ENCODE assay signal across 31 mouse cellular contexts in genomic region chr11:4576090-4576732, GRCm38 (mm10). TPM values are rescaled to one million over a fixed set of nuclear protein-coding genes. Genes with fewer than 3 reads are reported as not detected.
DNase-seq lines count a peak whose midpoint lies in the region; ATAC-seq and TF ChIP-seq lines count a peak whose summit lies in the region.
"Not testable (repeated sequence)": the region's sequence is repeated elsewhere in the genome, so short reads cannot be mapped to it uniquely, and the experiment has no call there.
"Had no signal": no experiment of that assay in that cellular context is flagged by ENCODE, and none has a peak within 500 bp of the region (broad histone marks: within the 10 kb centered on the region; RNA-seq: fewer than 3 reads in every experiment).

No protein-coding gene starts in this region.

- H3K9ac ChIP-seq in liver, embryonic 11.5 days (ENCODE audit: low read depth, low read length); liver, postnatal 0 days (replicated peaks): not testable (repeated sequence)
- peak overlapping the region; percentile 47 for H3K9ac ChIP-seq in liver, embryonic 14.5 days (replicated peaks)

- H3K4me2 ChIP-seq in liver, embryonic 11.5 days: peak overlapping the region; percentile 16
- H3K4me2 ChIP-seq in liver, embryonic 14.5 days (ENCODE audit: low read depth): peak overlapping the region; percentile 73
- H3K4me2 ChIP-seq in liver, postnatal 0 days (ENCODE audit: low read depth, low read length): 0 out of 2 replicates have a peak overlapping the region, but pooled peaks have one; percentile 37

- H3K27me3 ChIP-seq in liver, embryonic 11.5 days (replicated peaks; ENCODE audit: control insufficient read depth, insufficient read depth, low read length); liver, embryonic 14.5 days (ENCODE audit: control insufficient read depth, insufficient read depth, low read length); liver, postnatal 0 days (ENCODE audit: insufficient read depth, low read length): not testable (repeated sequence)

- peak; percentile 80 for TF ChIP-seq EP300 in liver, embryonic 14.5 days (IDR thresholded peaks at IDR 0.05; ENCODE audit: low read depth)
- peak; percentile 76 for TF ChIP-seq EP300 in liver, postnatal 0 days (IDR thresholded peaks at IDR 0.05; ENCODE audit: low read depth)

- peak overlapping the region; percentile 59; the same call in 1 of the 2 replicates for H3K27ac ChIP-seq in liver, embryonic 11.5 days (ENCODE audit: low read depth, low read length)
- peak overlapping the region; percentile 91 for H3K27ac ChIP-seq in liver, embryonic 14.5 days
- H3K27ac ChIP-seq in liver, postnatal 0 days (ENCODE audit: low read depth): peak overlapping the region; percentile 64

- 34% methylated on average over 2 of the region's 2 CpGs for WGBS in liver, embryonic 11.5 days
- 13% methylated on average over 2 of the region's 2 CpGs for WGBS in liver, embryonic 14.5 days (ENCODE audit: insufficient replicate concordance)
- WGBS in liver, postnatal 0 days (ENCODE audit: insufficient replicate concordance): 53% methylated on average over 2 of the region's 2 CpGs

- H3K9me3 ChIP-seq in liver, embryonic 11.5 days (ENCODE audit: control insufficient read depth, low read length); liver, embryonic 14.5 days (ENCODE audit: control insufficient read depth, low read length); liver, postnatal 0 days (ENCODE audit: low read length): not testable (repeated sequence)

- not testable (repeated sequence) for H3K4me3 ChIP-seq in liver, embryonic 11.5 days (ENCODE audit: low read depth, low read length); liver, postnatal 0 days (ENCODE audit: low read depth, low read length)
- H3K4me3 ChIP-seq in liver, embryonic 14.5 days (ENCODE audit: insufficient read depth in 1 of 2, low read depth in 2 of 2, low read length in 2 of 2): peak overlapping the region in 1 of 2 experiments; percentile 36; a peak in 2 of 4 replicates

- not testable (repeated sequence) for H3K36me3 ChIP-seq in liver, embryonic 11.5 days (ENCODE audit: control insufficient read depth, insufficient read depth, low read length); liver, embryonic 14.5 days (replicated peaks; ENCODE audit: control insufficient read depth, insufficient read depth, low read depth); liver, postnatal 0 days (replicated peaks; ENCODE audit: insufficient read depth, low read length)

- peak; percentile 69 for DNase-seq in c-Kit-positive CD71-positive TER-119-positive erythroid progenitor cells, embryonic 14.5 days (ENCODE audit: low spot score)
- DNase-seq in liver, embryonic 11.5 days (ENCODE audit: low spot score): not testable (repeated sequence)
- peak; percentile 70 to 81 (median 71) for DNase-seq in liver, embryonic 14.5 days (ENCODE audit: low read depth in 3 of 3, low spot score in 3 of 3)
- DNase-seq in liver, postnatal 0 days: peak; percentile 35

- ATAC-seq in erythroid progenitor cell, adult 5-6 weeks (replicated peaks; ENCODE audit: low FRiP score, poor library complexity, severe bottlenecking): peak; percentile 61
- ATAC-seq in liver, embryonic 11.5 days (replicated peaks; ENCODE audit: low FRiP score): peak; percentile 84
- ATAC-seq in liver, embryonic 14.5 days (ENCODE audit: insufficient read depth): peak; percentile 89
- peak; percentile 90 for ATAC-seq in liver, postnatal 0 days

- H3K4me1 ChIP-seq in liver, embryonic 11.5 days (replicated peaks; ENCODE audit: control insufficient read depth, insufficient read depth, low read length): peaks cover 30% of the 10 kb centered on the region
- peaks cover 47 to 54% of the 10 kb centered on the region in 2 experiments for H3K4me1 ChIP-seq in liver, embryonic 14.5 days (replicated peaks; ENCODE audit: control insufficient read depth in 2 of 2, insufficient read depth in 2 of 2, low read length in 1 of 2)
- peaks cover 14% of the 10 kb centered on the region for H3K4me1 ChIP-seq in liver, postnatal 0 days (ENCODE audit: insufficient read depth)

- not testable (repeated sequence) for TF ChIP-seq CTCF in liver, embryonic 14.5 days (IDR thresholded peaks at IDR 0.05; ENCODE audit: low read depth); liver, postnatal 0 days (IDR thresholded peaks at IDR 0.05; ENCODE audit: low read depth)

RNA-seq across cellular contexts. Expression of gene Mtmr3, which starts 18.5 kb away (rescaled TPM):
- total RNA-seq in erythroid progenitor cell, adult 5-6 weeks (2015; ENCODE audit: low replicate concordance): 76.0 and 88.0 TPM in 2 replicates
- total RNA-seq in erythroid progenitor cell, adult 5-6 weeks (2017; ENCODE audit: low replicate concordance): 139 and 164 TPM in 2 replicates
- 25.6 and 30.7 TPM in 2 replicates for polyA plus RNA-seq in liver, embryonic 11.5 days (2014; fragmentation: Nextera tagmentation; extraction: Ambion mirVana)
- polyA plus RNA-seq in liver, embryonic 14.5 days (2012; rRNA removed): 18.0 and 20.3 TPM in 2 replicates
- polyA plus RNA-seq in liver, embryonic 14.5 days (2014; fragmentation: Nextera tagmentation; extraction: Ambion mirVana): 24.3 and 27.2 TPM in 2 replicates
- 10.3 and 11.2 TPM in 2 replicates for polyA plus RNA-seq in liver, postnatal 0 days (2015; fragmentation: Nextera tagmentation; extraction: Ambion mirVana)

RNA-seq across cellular contexts. Expression of gene Gm11032, which starts 43.7 kb away (rescaled TPM):
- not detected in 2 replicates for total RNA-seq in erythroid progenitor cell, adult 5-6 weeks (2015; ENCODE audit: low replicate concordance)
- not detected in 2 replicates for total RNA-seq in erythroid progenitor cell, adult 5-6 weeks (2017; ENCODE audit: low replicate concordance)
- polyA plus RNA-seq in liver, embryonic 11.5 days (2014; fragmentation: Nextera tagmentation; extraction: Ambion mirVana): not detected in 2 replicates
- not detected in 2 replicates for polyA plus RNA-seq in liver, embryonic 14.5 days (2012; rRNA removed)
- not detected in 2 replicates for polyA plus RNA-seq in liver, embryonic 14.5 days (2014; fragmentation: Nextera tagmentation; extraction: Ambion mirVana)
- not detected in 2 replicates for polyA plus RNA-seq in liver, postnatal 0 days (2015; fragmentation: Nextera tagmentation; extraction: Ambion mirVana)
- total RNA-seq: adrenal gland, adult 2 months; adrenal gland, postnatal 14 days; adrenal gland, postnatal 4 days; common myeloid progenitor, adult 5-6 weeks; forebrain, postnatal 0 days; gastrocnemius, adult 8-10 months; gastrocnemius, postnatal 25 days; heart, adult 18-20 months; heart, postnatal 10 days; heart, postnatal 36 days; MEL had no signal
- polyA plus RNA-seq: adrenal gland, adult 2 months; C2C12; CD4-positive, CD25-positive, alpha-beta regulatory T cell, adult 4 months; cerebellum, adult 2 months; embryonic facial prominence, embryonic 12.5 days; embryonic facial prominence, embryonic 15.5 days; forebrain, embryonic 11.5 days; forebrain, embryonic 14.5 days; forebrain, postnatal 0 days; frontal cortex, adult 2 months; gonadal fat pad, adult 2 months; heart, embryonic 12.5 days; heart, embryonic 15.5 days; hindbrain, embryonic 10.5 days; hindbrain, embryonic 13.5 days; hindbrain, embryonic 16.5 days; intestine, embryonic 15.5 days had no signal

Comparison
In these comparisons a context has a peak if more than half of its experiments do, and no peak if none do; other contexts are left out.
1. H3K4me2 ChIP-seq: peak in every context shown above with its lines; median percentile 73 in liver, embryonic 14.5 days; 37 in liver, postnatal 0 days; 16 in liver, embryonic 11.5 days.